Mouse (Mus musculus) C2C12 (cell line): ENCODE measurements around the gene Dhtkd1.

ENCODE experiments used
- CTCF ChIP-seq: IDR thresholded peaks from one replicate; pipeline ENCODE4 v1.5.1; 2011; ENCODE audit not compliant: control insufficient read depth, insufficient read depth, insufficient read length
- MAX ChIP-seq: IDR thresholded peaks from one replicate; pipeline ENCODE4 v1.6.1; 2011; ENCODE audit warnings: mild to moderate bottlenecking, control low read depth

DNA sequence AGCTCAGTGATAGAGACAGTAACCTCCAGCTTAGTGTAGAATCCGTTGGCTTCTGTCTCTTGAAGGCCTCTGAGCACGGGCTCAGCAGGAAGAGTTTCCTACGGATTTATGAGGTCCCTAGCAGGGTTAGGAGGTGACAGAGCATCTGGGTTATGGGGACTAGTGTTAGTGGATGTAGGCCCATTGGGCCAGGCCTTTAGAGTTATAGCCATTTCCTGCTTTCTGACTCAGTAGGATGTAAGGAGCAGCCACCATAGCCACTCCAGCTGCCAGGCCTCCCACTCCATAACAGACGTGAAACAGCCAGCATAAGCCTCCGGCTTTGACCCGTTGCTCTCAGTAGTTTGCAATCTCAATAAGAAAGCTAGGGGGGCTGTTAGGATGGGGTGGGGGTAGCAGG is 6.5 kb downstream of the Dhtkd1 start:
- TF ChIP-seq CTCF (no peak), MAX (no peak)
